Mouse (Mus musculus): ENCODE measurements at regions not wholly inside any gene's neighbourhood (a gene's known extent, or its start where the extent isn't known, plus 50 kb on each side); places are given as distances from the start of the nearest gene placed in this dataset.

DNA sequence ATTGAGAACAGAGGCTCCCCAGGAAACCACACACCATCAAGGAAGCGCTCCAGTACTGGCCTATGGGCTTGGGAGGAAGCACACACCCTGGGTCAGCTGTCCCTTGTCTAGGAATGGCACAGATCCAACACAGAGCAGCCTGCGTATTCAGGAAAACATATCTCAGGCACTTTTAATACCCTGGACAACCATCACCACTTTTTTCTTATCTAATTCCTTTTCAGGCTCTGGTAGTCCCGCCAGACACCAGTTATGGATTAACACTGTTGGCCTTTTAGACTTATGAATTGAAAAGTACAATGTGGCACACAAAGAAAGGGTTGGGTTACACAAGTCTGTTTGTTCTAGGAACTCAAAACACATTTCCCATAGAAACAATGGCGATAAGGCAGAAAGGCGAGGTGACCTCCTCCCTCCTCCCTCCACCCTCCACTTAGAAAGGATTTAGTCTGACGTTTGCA lies 56.8 kb upstream of the Sstr4 start:
- ATAC-seq, result peak; percentile 96
- Histone ChIP-seq H3K9me3 (ENCODE audit: low read length) (no peaks in the 10 kb centered on the region), H3K9ac (replicated peaks; ENCODE audit: low read depth) (no peak overlapping the region), H3K27me3 (replicated peaks; ENCODE audit: insufficient read depth, low read length) (no peaks in the 10 kb centered on the region), H3K27ac (ENCODE audit: low read length) (peak overlapping the region; percentile 64), H3K36me3 (ENCODE audit: insufficient read depth, low read length) (no peaks in the 10 kb centered on the region), H3K4me1 (ENCODE audit: insufficient read depth, low read depth, low read length) (peaks cover 3% of the 10 kb centered on the region; the same call in 1 of the 2 replicates), H3K4me2 (replicated peaks; ENCODE audit: low read depth, low read length) (no peak overlapping the region), H3K4me3 (ENCODE audit: low read depth, low read length) (no peak overlapping the region)
- DNase-seq (ENCODE audit: low spot score), result peak; percentile 87
- TF ChIP-seq EP300 (IDR thresholded peaks at IDR 0.05) (peak; percentile 92), CTCF (IDR thresholded peaks at IDR 0.05) (no peak)
- WGBS, result 22% methylated on average over 6 of the region's 6 CpGs

DNA sequence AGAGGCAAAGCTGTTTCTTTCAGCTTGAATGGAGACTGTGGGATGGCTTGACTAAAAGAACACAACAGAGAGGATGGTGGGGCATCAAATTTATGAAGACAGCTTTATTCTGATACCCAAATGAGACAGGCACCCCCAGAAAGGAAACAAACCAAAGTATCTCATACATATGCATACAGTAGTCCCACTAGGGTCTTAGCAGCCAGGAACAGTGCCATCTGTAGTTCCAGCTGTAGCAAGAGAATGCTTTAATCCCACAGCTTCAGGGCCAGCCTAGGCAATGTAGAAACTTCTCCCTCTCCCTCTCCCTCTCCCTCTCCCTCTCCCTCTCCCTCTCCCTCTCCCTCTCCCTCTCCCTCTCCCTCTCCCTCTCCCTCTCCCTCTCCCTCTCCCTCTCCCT lies 56.2 kb upstream of the Sstr4 start:
- no peak overlapping the region for H3K4me3 ChIP-seq (ENCODE audit: low read depth, low read length)
- peak overlapping the region; percentile 71 for H3K27ac ChIP-seq (ENCODE audit: low read length)
- TF ChIP-seq EP300 (IDR thresholded peaks at IDR 0.05) (no peak), CTCF (IDR thresholded peaks at IDR 0.05) (0 out of 2 replicates have a peak, but pooled peaks have one; percentile 5)
- no peak overlapping the region for H3K4me2 ChIP-seq (replicated peaks; ENCODE audit: low read depth, low read length)
- H3K27me3 ChIP-seq (replicated peaks; ENCODE audit: insufficient read depth, low read length), result no peaks in the 10 kb centered on the region
- no peak for ATAC-seq
- H3K4me1 ChIP-seq (ENCODE audit: insufficient read depth, low read depth, low read length), result peaks cover 3% of the 10 kb centered on the region; the same call in 1 of the 2 replicates
- H3K9me3 ChIP-seq (ENCODE audit: low read length), result no peaks in the 10 kb centered on the region
- DNase-seq (ENCODE audit: low spot score), result no peak
- no peak overlapping the region for H3K9ac ChIP-seq (replicated peaks; ENCODE audit: low read depth)
- no peaks in the 10 kb centered on the region for H3K36me3 ChIP-seq (ENCODE audit: insufficient read depth, low read length)

DNA sequence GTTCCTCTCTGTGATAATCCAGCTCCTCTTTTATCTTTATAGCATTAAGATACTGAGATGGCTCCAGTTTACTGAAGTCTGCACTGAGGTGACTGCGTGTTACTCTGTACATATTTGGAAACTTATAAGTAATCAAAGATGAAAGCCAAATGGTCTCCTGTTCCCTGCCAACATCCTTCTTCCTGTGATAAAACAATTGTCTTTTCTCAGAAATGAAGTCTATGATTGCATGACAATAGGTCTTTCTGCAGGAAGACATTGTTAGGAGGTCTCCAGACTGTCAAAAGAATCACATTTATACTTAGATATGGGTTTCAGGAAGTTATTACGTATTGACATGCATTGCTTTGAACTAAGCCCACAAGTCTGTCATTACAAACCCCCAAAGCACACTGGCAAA lies 51.0 kb upstream of the Sstr4 start:
- WGBS, result 69% methylated on average over 2 of the region's 2 CpGs
- ATAC-seq (peak; percentile 69), DNase-seq (ENCODE audit: low spot score) (peak; percentile 53)
- H3K27ac ChIP-seq (ENCODE audit: low read length), result peak overlapping the region; percentile 55
- H3K9ac ChIP-seq (replicated peaks; ENCODE audit: low read depth), result no peak overlapping the region
- H3K9me3 ChIP-seq (ENCODE audit: low read length), result no peaks in the 10 kb centered on the region
- H3K4me1 ChIP-seq (ENCODE audit: insufficient read depth, low read depth, low read length), result no peaks in the 10 kb centered on the region
- TF ChIP-seq EP300 (IDR thresholded peaks at IDR 0.05) (peak; percentile 88), CTCF (IDR thresholded peaks at IDR 0.05) (no peak)
- no peak overlapping the region for H3K4me3 ChIP-seq (ENCODE audit: low read depth, low read length)
- no peaks in the 10 kb centered on the region for H3K36me3 ChIP-seq (ENCODE audit: insufficient read depth, low read length)
- H3K4me2 ChIP-seq (replicated peaks; ENCODE audit: low read depth, low read length), result no peak overlapping the region
- H3K27me3 ChIP-seq (replicated peaks; ENCODE audit: insufficient read depth, low read length), result no peaks in the 10 kb centered on the region
